Mouse (Mus musculus): ENCODE results near the gene Micu1. TPM values are rescaled to one million over a fixed set of nuclear protein-coding genes. Genes with fewer than 3 reads are reported as not detected.

Gene Micu1
- polyA plus RNA-seq, 1 experiment from 2014 or later = 69.1 TPM

GRCm38 (mm10) chr10:59816569-59816968 is 114.3 kb downstream of the Micu1 start:
- no peaks in the 10 kb centered on the region for H3K9me3 ChIP-seq (replicated peaks; ENCODE audit: control insufficient read depth, low read length)
- DNase-seq (ENCODE audit: low spot score) = no peak
- no peak overlapping the region for H3K9ac ChIP-seq (ENCODE audit: low read length)
- WGBS = 78% methylated on average over 6 of the region's 6 CpGs
- H3K4me1 ChIP-seq (ENCODE audit: control insufficient read depth, insufficient read depth, low read length) = peaks cover 2% of the 10 kb centered on the region; the same call in 1 of the 2 replicates
- ATAC-seq = no peak
- H3K4me2 ChIP-seq (ENCODE audit: low read length) = no peak overlapping the region
- no peaks in the 10 kb centered on the region for H3K27me3 ChIP-seq (replicated peaks; ENCODE audit: control insufficient read depth, insufficient read depth, low read length)
- no peak overlapping the region for H3K27ac ChIP-seq (ENCODE audit: low read depth, low read length)
- no peaks in the 10 kb centered on the region for H3K36me3 ChIP-seq (ENCODE audit: control insufficient read depth, insufficient read depth, low read length)
- H3K4me3 ChIP-seq (ENCODE audit: low read depth, low read length) = no peak overlapping the region

DNA sequence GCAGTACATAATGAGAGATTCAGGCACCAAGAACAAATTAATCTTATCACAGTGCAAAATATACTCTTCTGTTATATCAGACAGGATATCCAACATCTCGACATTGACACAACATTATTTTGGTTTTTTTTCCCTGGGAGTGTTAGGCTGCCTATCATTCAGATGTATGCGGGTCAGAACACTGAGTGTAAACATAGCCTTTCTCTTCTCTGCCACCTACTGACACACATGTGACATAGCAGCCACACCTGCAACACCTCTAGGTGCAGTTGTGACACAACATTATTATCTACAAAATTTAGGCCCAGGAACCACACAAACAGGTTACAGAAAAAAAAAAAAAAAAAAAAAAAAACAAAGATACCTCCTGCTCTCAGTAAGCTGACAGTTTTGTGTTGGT is 115.3 kb downstream of the Micu1 start:
- no peaks in the 10 kb centered on the region for H3K36me3 ChIP-seq (ENCODE audit: control insufficient read depth, insufficient read depth, low read length)
- H3K4me3 ChIP-seq (ENCODE audit: low read depth, low read length) = no peak overlapping the region
- no peak overlapping the region for H3K9ac ChIP-seq (ENCODE audit: low read length)
- no peaks in the 10 kb centered on the region for H3K9me3 ChIP-seq (replicated peaks; ENCODE audit: control insufficient read depth, low read length)
- H3K4me2 ChIP-seq (ENCODE audit: low read length) = no peak overlapping the region
- DNase-seq (ENCODE audit: low spot score) = peak; percentile 55
- no peak overlapping the region for H3K27ac ChIP-seq (ENCODE audit: low read depth, low read length)
- peaks cover 2% of the 10 kb centered on the region; the same call in 1 of the 2 replicates for H3K4me1 ChIP-seq (ENCODE audit: control insufficient read depth, insufficient read depth, low read length)
- H3K27me3 ChIP-seq (replicated peaks; ENCODE audit: control insufficient read depth, insufficient read depth, low read length) = no peaks in the 10 kb centered on the region
- peak; percentile 47; the same call in 1 of the 2 replicates for ATAC-seq
- WGBS = 30% methylated on average over 2 of the region's 2 CpGs

GRCm38 (mm10) chr10:59817991-59818390 is 115.7 kb downstream of the Micu1 start:
- DNase-seq (ENCODE audit: low spot score) = no peak
- Histone ChIP-seq H3K4me2 (ENCODE audit: low read length) (no peak overlapping the region), H3K9ac (ENCODE audit: low read length) (no peak overlapping the region), H3K27ac (ENCODE audit: low read depth, low read length) (no peak overlapping the region), H3K4me3 (ENCODE audit: low read depth, low read length) (no peak overlapping the region), H3K9me3 (replicated peaks; ENCODE audit: control insufficient read depth, low read length) (no peaks in the 10 kb centered on the region), H3K4me1 (ENCODE audit: control insufficient read depth, insufficient read depth, low read length) (peaks cover 2% of the 10 kb centered on the region; the same call in 1 of the 2 replicates), H3K36me3 (ENCODE audit: control insufficient read depth, insufficient read depth, low read length) (no peaks in the 10 kb centered on the region), H3K27me3 (replicated peaks; ENCODE audit: control insufficient read depth, insufficient read depth, low read length) (no peaks in the 10 kb centered on the region)
- ATAC-seq = no peak
- 91% methylated on average over 8 of the region's 8 CpGs for WGBS

- no peak overlapping the region for H3K27ac ChIP-seq (ENCODE audit: low read depth, low read length)
- no peak overlapping the region for H3K9ac ChIP-seq (ENCODE audit: low read length)
- ATAC-seq (no peak), DNase-seq (ENCODE audit: low spot score) (no peak)
- no peaks in the 10 kb centered on the region for H3K9me3 ChIP-seq (replicated peaks; ENCODE audit: control insufficient read depth, low read length)
- 78% methylated on average over 9 of the region's 9 CpGs for WGBS
- no peak overlapping the region for H3K4me3 ChIP-seq (ENCODE audit: low read depth, low read length)
- no peaks in the 10 kb centered on the region for H3K36me3 ChIP-seq (ENCODE audit: control insufficient read depth, insufficient read depth, low read length)
- peaks cover 2% of the 10 kb centered on the region; the same call in 1 of the 2 replicates for H3K4me1 ChIP-seq (ENCODE audit: control insufficient read depth, insufficient read depth, low read length)
- no peak overlapping the region for H3K4me2 ChIP-seq (ENCODE audit: low read length)
- no peaks in the 10 kb centered on the region for H3K27me3 ChIP-seq (replicated peaks; ENCODE audit: control insufficient read depth, insufficient read depth, low read length)
Measured at GRCm38 (mm10) chr10:59819146-59819545, 116.9 kb downstream of the Micu1 start.

GRCm38 (mm10) chr10:59820886-59821285 is 118.6 kb downstream of the Micu1 start:
- no peak for DNase-seq (ENCODE audit: low spot score)
- no peak for ATAC-seq
- no peaks in the 10 kb centered on the region for H3K9me3 ChIP-seq (replicated peaks; ENCODE audit: control insufficient read depth, low read length)
- no peak overlapping the region for H3K4me3 ChIP-seq (ENCODE audit: low read depth, low read length)
- no peak overlapping the region for H3K4me2 ChIP-seq (ENCODE audit: low read length)
- WGBS = 90% methylated on average over 5 of the region's 5 CpGs
- H3K27me3 ChIP-seq (replicated peaks; ENCODE audit: control insufficient read depth, insufficient read depth, low read length) = no peaks in the 10 kb centered on the region
- H3K36me3 ChIP-seq (ENCODE audit: control insufficient read depth, insufficient read depth, low read length) = no peaks in the 10 kb centered on the region
- H3K9ac ChIP-seq (ENCODE audit: low read length) = no peak overlapping the region
- no peak overlapping the region for H3K27ac ChIP-seq (ENCODE audit: low read depth, low read length)
- peaks cover 2% of the 10 kb centered on the region; the same call in 1 of the 2 replicates for H3K4me1 ChIP-seq (ENCODE audit: control insufficient read depth, insufficient read depth, low read length)

DNA sequence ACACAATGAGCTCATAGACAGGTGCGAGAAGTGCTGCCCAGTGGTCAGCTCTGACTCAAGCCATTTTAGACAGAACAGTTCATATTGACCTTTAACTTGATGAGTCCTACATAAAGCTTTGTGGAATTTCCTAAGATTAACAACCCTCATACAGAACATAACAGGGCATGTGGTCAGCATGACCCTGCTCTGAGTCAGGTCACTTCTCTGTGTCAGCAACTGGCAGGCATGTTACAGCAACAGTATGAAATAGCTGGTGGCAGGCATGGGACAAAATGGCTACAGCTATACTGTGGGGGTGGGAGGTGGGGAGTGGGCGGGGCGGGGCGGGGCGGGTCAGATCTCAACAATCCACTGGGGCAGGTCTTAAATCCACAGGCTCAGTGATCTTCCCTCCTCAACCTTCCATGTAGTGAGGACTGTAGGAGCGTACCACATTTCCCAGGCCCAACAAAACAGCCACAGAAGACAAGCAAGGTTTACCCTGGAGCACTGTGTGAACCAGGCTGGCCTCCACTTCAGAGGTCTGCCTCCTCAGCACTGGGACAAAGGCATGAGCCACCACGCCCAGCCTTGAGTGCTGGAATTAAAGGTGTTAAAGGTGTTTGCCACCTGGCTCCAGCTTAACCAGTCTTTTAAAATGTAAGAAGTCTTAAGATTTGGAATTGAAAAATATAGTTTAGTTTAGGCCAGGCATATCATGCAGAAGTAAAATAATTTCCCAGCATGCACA is 119.2 kb downstream of the Micu1 start:
- Histone ChIP-seq H3K4me3 (ENCODE audit: low read depth, low read length) (no peak overlapping the region), H3K4me2 (ENCODE audit: low read length) (no peak overlapping the region), H3K36me3 (ENCODE audit: control insufficient read depth, insufficient read depth, low read length) (no peaks in the 10 kb centered on the region), H3K27ac (ENCODE audit: low read depth, low read length) (no peak overlapping the region), H3K9ac (ENCODE audit: low read length) (no peak overlapping the region), H3K4me1 (ENCODE audit: control insufficient read depth, insufficient read depth, low read length) (no peaks in the 10 kb centered on the region), H3K9me3 (replicated peaks; ENCODE audit: control insufficient read depth, low read length) (no peaks in the 10 kb centered on the region), H3K27me3 (replicated peaks; ENCODE audit: control insufficient read depth, insufficient read depth, low read length) (no peaks in the 10 kb centered on the region)
- ATAC-seq = no peak
- WGBS = 93% methylated on average over 7 of the region's 7 CpGs
- no peak for DNase-seq (ENCODE audit: low spot score)

DNA sequence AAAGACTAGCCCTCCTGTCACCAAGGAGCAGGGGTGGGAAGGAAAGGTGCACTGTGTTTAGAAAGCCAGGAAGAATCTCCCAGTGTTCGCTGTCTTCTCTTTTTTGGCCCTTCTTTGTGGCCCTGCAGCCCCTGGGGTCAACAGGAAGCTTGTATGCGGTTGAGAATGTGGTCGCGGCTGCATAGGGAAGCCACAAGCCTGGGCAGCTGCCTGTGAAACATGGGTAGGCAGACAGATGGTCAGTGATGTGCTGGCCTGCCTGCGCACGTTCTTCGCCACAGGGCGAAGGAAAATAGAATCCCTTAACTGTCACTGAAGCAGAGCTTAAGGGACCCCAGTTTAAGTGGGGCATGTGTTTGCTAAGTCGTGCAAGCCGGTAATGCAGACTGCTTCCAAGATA is 120.6 kb downstream of the Micu1 start:
- Histone ChIP-seq H3K4me1 (ENCODE audit: control insufficient read depth, insufficient read depth, low read length) (no peaks in the 10 kb centered on the region), H3K9me3 (replicated peaks; ENCODE audit: control insufficient read depth, low read length) (no peaks in the 10 kb centered on the region), H3K9ac (ENCODE audit: low read length) (no peak overlapping the region), H3K27me3 (replicated peaks; ENCODE audit: control insufficient read depth, insufficient read depth, low read length) (no peaks in the 10 kb centered on the region), H3K27ac (ENCODE audit: low read depth, low read length) (no peak overlapping the region), H3K36me3 (ENCODE audit: control insufficient read depth, insufficient read depth, low read length) (peaks cover 9% of the 10 kb centered on the region), H3K4me3 (ENCODE audit: low read depth, low read length) (no peak overlapping the region), H3K4me2 (ENCODE audit: low read length) (no peak overlapping the region)
- 92% methylated on average over 10 of the region's 10 CpGs for WGBS
- DNase-seq (ENCODE audit: low spot score) = no peak
- no peak for ATAC-seq

GRCm38 (mm10) chr10:59825137-59825812 is 123.0 kb downstream of the Micu1 start:
- WGBS = 86% methylated on average over 16 of the region's 16 CpGs
- H3K27me3 ChIP-seq (replicated peaks; ENCODE audit: control insufficient read depth, insufficient read depth, low read length) = no peaks in the 10 kb centered on the region
- no peak overlapping the region for H3K27ac ChIP-seq (ENCODE audit: low read depth, low read length)
- DNase-seq (ENCODE audit: low spot score) (no peak), ATAC-seq (no peak)
- H3K36me3 ChIP-seq (ENCODE audit: control insufficient read depth, insufficient read depth, low read length) = peaks cover 24% of the 10 kb centered on the region
- no peaks in the 10 kb centered on the region for H3K9me3 ChIP-seq (replicated peaks; ENCODE audit: control insufficient read depth, low read length)
- no peak overlapping the region for H3K4me2 ChIP-seq (ENCODE audit: low read length)
- no peaks in the 10 kb centered on the region for H3K4me1 ChIP-seq (ENCODE audit: control insufficient read depth, insufficient read depth, low read length)
- H3K4me3 ChIP-seq (ENCODE audit: low read depth, low read length) = no peak overlapping the region
- no peak overlapping the region for H3K9ac ChIP-seq (ENCODE audit: low read length)

DNA sequence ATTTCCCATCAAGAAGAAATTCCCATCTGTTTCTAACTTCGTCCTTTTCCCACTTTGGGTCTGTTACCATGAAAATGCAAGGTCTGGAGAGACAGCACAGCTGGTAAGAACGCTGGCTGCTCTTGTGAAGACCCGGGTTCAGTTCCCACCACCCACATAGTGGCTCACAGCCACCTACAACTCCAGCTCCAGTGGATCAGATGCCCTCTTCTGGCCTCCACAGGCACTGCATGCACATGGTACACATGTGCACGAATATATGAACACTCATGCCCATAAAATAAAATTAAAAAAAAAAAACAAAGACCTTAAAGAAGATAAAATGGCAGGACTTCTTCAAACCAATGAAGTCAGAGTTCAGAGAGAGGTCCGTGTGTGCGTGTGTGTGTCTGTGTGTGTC is 127.6 kb downstream of the Micu1 start:
- H3K9me3 ChIP-seq (replicated peaks; ENCODE audit: control insufficient read depth, low read length) = no peaks in the 10 kb centered on the region
- ATAC-seq = no peak
- H3K27ac ChIP-seq (ENCODE audit: low read depth, low read length) = no peak overlapping the region
- no peaks in the 10 kb centered on the region for H3K27me3 ChIP-seq (replicated peaks; ENCODE audit: control insufficient read depth, insufficient read depth, low read length)
- no peak for DNase-seq (ENCODE audit: low spot score)
- H3K4me2 ChIP-seq (ENCODE audit: low read length) = no peak overlapping the region
- 98% methylated on average over 6 of the region's 6 CpGs for WGBS
- H3K4me1 ChIP-seq (ENCODE audit: control insufficient read depth, insufficient read depth, low read length) = no peaks in the 10 kb centered on the region
- no peak overlapping the region for H3K4me3 ChIP-seq (ENCODE audit: low read depth, low read length)
- no peak overlapping the region for H3K9ac ChIP-seq (ENCODE audit: low read length)
- peaks cover 27% of the 10 kb centered on the region for H3K36me3 ChIP-seq (ENCODE audit: control insufficient read depth, insufficient read depth, low read length)
